Mouse (Mus musculus) MEL (cell line): ENCODE measurements around the gene Glb1l3. TPM values are rescaled to one million over a fixed set of nuclear protein-coding genes. Genes with fewer than 3 reads are reported as not detected.
"Not testable (repeated sequence)": the region's sequence is repeated elsewhere in the genome, so short reads cannot be mapped to it uniquely, and the experiment has no call there.

ENCODE experiments used
- DNase-seq: peaks from one replicate; pipeline ENCODE4 v3.0.0; 2011; ENCODE audit warnings: low read depth, low spot score
- H3K27ac ChIP-seq: 2 replicates; pipeline ENCODE4 v1.5.1; 2012; ENCODE audit warnings: low read depth, mild to moderate bottlenecking, control low read depth, low read length, moderate library complexity; ENCODE audit not compliant: control insufficient read depth
- H3K27me3 ChIP-seq, 2 experiments: fragments of 150-350 bp in 1 of 2; sonication (generic) in 1 of 2; 2 replicates each; pipeline ENCODE4 v1.6.1; 2012; ENCODE audit warnings: low read length in 2 of 2, mild to moderate bottlenecking in 2 of 2, improper control_type of control experiment in 1 of 2, moderate library complexity in 1 of 2; ENCODE audit not compliant: insufficient read depth in 2 of 2, control insufficient read depth in 1 of 2
- H3K36me3 ChIP-seq, 2 experiments: 2 replicates each; pipeline ENCODE4 v1.6.1; 2012 to 2014; ENCODE audit warnings: low read length in 2 of 2, improper control_type of control experiment in 1 of 2, inconsistent platforms in 1 of 2, mild to moderate bottlenecking in 1 of 2; ENCODE audit not compliant: insufficient read depth in 2 of 2, control insufficient read depth in 1 of 2
- H3K4me1 ChIP-seq, 2 experiments: fragments of 150-350 bp in 1 of 2; sonication (generic) in 1 of 2; 2 replicates each; pipeline ENCODE4 v1.6.1; 2012; ENCODE audit warnings: low read length in 2 of 2, improper control_type of control experiment in 1 of 2, mild to moderate bottlenecking in 1 of 2; ENCODE audit not compliant: insufficient read depth in 2 of 2, control insufficient read depth in 1 of 2
- H3K4me3 ChIP-seq, 2 experiments: fragments of 150-350 bp in 1 of 2; sonication (generic) in 1 of 2; 2 replicates each; pipeline ENCODE4 v1.5.1; 2012; ENCODE audit warnings: low read depth in 2 of 2, low read length in 2 of 2, mild to moderate bottlenecking in 2 of 2, moderate library complexity in 2 of 2, control low read depth in 1 of 2, improper control_type of control experiment in 1 of 2; ENCODE audit not compliant: control insufficient read depth in 1 of 2, insufficient read depth in 1 of 2
- H3K79me2 ChIP-seq: 2 replicates; pipeline ENCODE4 v1.6.1; 2012; ENCODE audit warnings: mild to moderate bottlenecking, low read length, moderate library complexity; ENCODE audit not compliant: control insufficient read depth, poor library complexity, insufficient read depth
- H3K9ac ChIP-seq: 2 replicates; pipeline ENCODE4 v1.6.1; 2012; ENCODE audit warnings: low read depth, mild to moderate bottlenecking, control low read depth, low read length, moderate library complexity; ENCODE audit not compliant: control insufficient read depth, poor library complexity, severe bottlenecking
- H3K9me3 ChIP-seq: fragments of 150-350 bp; sonication (generic); replicated peaks from 2 replicates; pipeline ENCODE4 v1.6.1; 2012; ENCODE audit warnings: mild to moderate bottlenecking, low read length, improper control_type of control experiment, moderate library complexity; ENCODE audit not compliant: insufficient read depth
- CHD1 ChIP-seq: IDR thresholded peaks from 2 replicates; pipeline ENCODE4 v1.6.1; 2012; ENCODE audit warnings: low read depth, mild to moderate bottlenecking, inconsistent platforms, low read length, improper control_type of control experiment
- CTCF ChIP-seq, 3 experiments: IDR thresholded peaks in 2 of 3; conservative IDR thresholded peaks in 1 of 3; 2 replicates each; pipeline ENCODE4 v1.5.1; 2011 to 2012; ENCODE audit warnings: low read length in 3 of 3, low read depth in 2 of 3, mild to moderate bottlenecking in 2 of 3, improper control_type of control experiment in 1 of 3, inconsistent platforms in 1 of 3, mixed read lengths in 1 of 3, moderate library complexity in 1 of 3; ENCODE audit not compliant: control insufficient read depth in 1 of 3, insufficient read depth in 1 of 3, poor library complexity in 1 of 3, severe bottlenecking in 1 of 3
- E2F4 ChIP-seq: IDR thresholded peaks from 2 replicates; pipeline ENCODE4 v1.6.1; 2011; ENCODE audit warnings: low read depth, low read length, improper control_type of control experiment, borderline replicate concordance
- HCFC1 ChIP-seq: IDR thresholded peaks from 2 replicates; pipeline ENCODE4 v1.6.1; 2012; ENCODE audit warnings: low read depth, mild to moderate bottlenecking, inconsistent platforms, low read length, improper control_type of control experiment, moderate library complexity
- KAT2A ChIP-seq: conservative IDR thresholded peaks from 2 replicates; pipeline ENCODE4 v1.6.1; 2012; ENCODE audit warnings: low read depth, low read length, improper control_type of control experiment, inconsistent platforms
- MAFK ChIP-seq: IDR thresholded peaks from 2 replicates; pipeline ENCODE4 v1.6.1; 2011; ENCODE audit warnings: low read depth, mild to moderate bottlenecking, low read length, improper control_type of control experiment, borderline replicate concordance
- MXI1 ChIP-seq: IDR thresholded peaks from 2 replicates; pipeline ENCODE4 v1.6.1; 2011; ENCODE audit warnings: mild to moderate bottlenecking, low read depth, low read length, improper control_type of control experiment
- MYC ChIP-seq: IDR thresholded peaks from 2 replicates; pipeline ENCODE4 v1.6.1; 2011; ENCODE audit warnings: low read depth, mild to moderate bottlenecking, low read length, improper control_type of control experiment, moderate library complexity
- NELFE ChIP-seq: IDR thresholded peaks from 2 replicates; pipeline ENCODE4 v1.6.1; 2011; ENCODE audit warnings: low read depth, low read length, improper control_type of control experiment
- NRF1 ChIP-seq: IDR thresholded peaks from 2 replicates; pipeline ENCODE4 v1.6.1; 2014; ENCODE audit warnings: low read depth, mild to moderate bottlenecking, inconsistent platforms, low read length, improper control_type of control experiment, moderate library complexity; ENCODE audit not compliant: poor library complexity, insufficient read depth, severe bottlenecking
- POLR2A ChIP-seq, 2 experiments: IDR thresholded peaks; 2 replicates each; pipeline ENCODE4 v1.6.1; 2011 to 2012; ENCODE audit warnings: low read length in 2 of 2, mild to moderate bottlenecking in 2 of 2, control low read depth in 1 of 2, improper control_type of control experiment in 1 of 2, low read depth in 1 of 2, moderate library complexity in 1 of 2; ENCODE audit not compliant: control insufficient read depth in 1 of 2, insufficient read depth in 1 of 2, poor library complexity in 1 of 2
- POLR2AphosphoS5 ChIP-seq: IDR thresholded peaks from 2 replicates; pipeline ENCODE4 v1.6.1; 2012; ENCODE audit warnings: low read depth, borderline replicate concordance, mild to moderate bottlenecking, inconsistent platforms, low read length, moderate library complexity, mixed read lengths
- RAD21 ChIP-seq: IDR thresholded peaks from 2 replicates; pipeline ENCODE4 v1.6.1; 2011; ENCODE audit warnings: mild to moderate bottlenecking, low read depth, low read length, improper control_type of control experiment
- SIN3A ChIP-seq: IDR thresholded peaks from 2 replicates; pipeline ENCODE4 v1.6.1; 2012; ENCODE audit warnings: low read length, improper control_type of control experiment, inconsistent platforms
- SMC3 ChIP-seq: IDR thresholded peaks from 2 replicates; pipeline ENCODE4 v1.6.1; 2011; ENCODE audit warnings: low read depth, low read length, improper control_type of control experiment
- UBTF ChIP-seq: IDR thresholded peaks from 2 replicates; pipeline ENCODE4 v1.6.1; 2012; ENCODE audit warnings: low read depth, mild to moderate bottlenecking, inconsistent platforms, low read length, improper control_type of control experiment, moderate library complexity, borderline replicate concordance; ENCODE audit not compliant: insufficient read depth
- USF1 ChIP-seq: IDR thresholded peaks from 2 replicates; pipeline ENCODE4 v1.6.1; 2014; ENCODE audit warnings: low read depth, mild to moderate bottlenecking, inconsistent platforms, low read length, improper control_type of control experiment, moderate library complexity
- USF2 ChIP-seq, 2 experiments: IDR thresholded peaks; 2 replicates each; pipeline ENCODE4 v1.6.1; 2011 to 2012; ENCODE audit warnings: improper control_type of control experiment in 2 of 2, low read length in 2 of 2, borderline replicate concordance in 1 of 2, inconsistent platforms in 1 of 2, low read depth in 1 of 2, mild to moderate bottlenecking in 1 of 2; ENCODE audit not compliant: insufficient read depth in 1 of 2
- ZKSCAN1 ChIP-seq: IDR thresholded peaks from 2 replicates; pipeline ENCODE4 v1.6.1; 2012; ENCODE audit warnings: low read depth, mild to moderate bottlenecking, inconsistent platforms, low read length, improper control_type of control experiment, moderate library complexity
- ZMIZ1 ChIP-seq: IDR thresholded peaks from 2 replicates; pipeline ENCODE4 v1.6.1; 2012; ENCODE audit warnings: low read depth, mild to moderate bottlenecking, inconsistent platforms, low read length, improper control_type of control experiment, moderate library complexity
- polyA plus RNA-seq, 2 experiments: library from polyadenylated mRNA; stranded (reverse) in 1 of 2; unstranded in 1 of 2; fragments of >175 nt in 1 of 2; fragments of >200 nt in 1 of 2; gene quantifications; 2 replicates each; pipeline versions ENCODE4 v1.2.1 to v1.2.4; 2012; ENCODE audit warnings: low replicate concordance in 2 of 2, low read depth in 1 of 2; ENCODE audit not compliant: insufficient read length in 2 of 2, insufficient read depth in 1 of 2, missing spikeins in 1 of 2
- total RNA-seq: library from RNA; depleted of rRNA; stranded (reverse); fragments of 300-350 nt; gene quantifications from 2 replicates; pipeline ENCODE4 v1.2.3, GENCODE M21; 2012; rRNA removed

The Glb1l3 gene
- total RNA-seq (not detected in 2 replicates), polyA plus RNA-seq (not detected)

- Histone ChIP-seq H3K9me3 (no peaks in the 10 kb centered on the region), H3K4me3 (no peak within 1 kb of the TSS), H3K27me3 (no peaks in the 10 kb centered on the region)
- DNase-seq: no peak
- no peak for TF ChIP-seq CTCF (IDR thresholded peaks at IDR 0.05 in 2 of 3, conservative IDR thresholded peaks at IDR 0.05 in 1 of 3; ENCODE audit: control insufficient read depth in 1 of 3, insufficient read depth in 1 of 3, low read depth in 2 of 3, low read length in 3 of 3, poor library complexity in 1 of 3, severe bottlenecking in 1 of 3)
- TF ChIP-seq KAT2A: no peak
- no peak for TF ChIP-seq ZMIZ1
- no peak for TF ChIP-seq RAD21
- TF ChIP-seq NRF1: no peak
- no peak for TF ChIP-seq SIN3A
- no peak for TF ChIP-seq USF2 (IDR thresholded peaks at IDR 0.05; ENCODE audit: borderline replicate concordance in 1 of 2, insufficient read depth in 1 of 2, low read depth in 1 of 2, low read length in 2 of 2)
- no peak for TF ChIP-seq MAFK
- TF ChIP-seq MXI1: no peak
- no peak for TF ChIP-seq HCFC1
- TF ChIP-seq CHD1: no peak
- no peak for TF ChIP-seq USF1
- no peak for TF ChIP-seq E2F4
- no peak for TF ChIP-seq MYC
- TF ChIP-seq POLR2A (IDR thresholded peaks at IDR 0.05; ENCODE audit: control insufficient read depth in 1 of 2, insufficient read depth in 1 of 2, low read depth in 1 of 2, low read length in 2 of 2, poor library complexity in 1 of 2): no peak
- no peak for TF ChIP-seq POLR2AphosphoS5
- TF ChIP-seq NELFE: no peak
- no peak for TF ChIP-seq UBTF
- no peak for TF ChIP-seq ZKSCAN1
- TF ChIP-seq SMC3: no peak
- TF ChIP-seq, all 39 proteins: peak for 0
- Histone ChIP-seq H3K36me3 (no peaks in the 10 kb centered on the region), H3K9ac (no peak within 1 kb of the TSS), H3K79me2 (no peaks in the 10 kb centered on the region), H3K4me1 (no peaks in the 10 kb centered on the region), H3K27ac (no peak within 1 kb of the TSS)
Observed at GRCm38 (mm10) chr9:26860751-26861150, at the start of gene Glb1l3. Gene Glb1l3 (minus strand): TSS chr9:26860890.

- H3K4me1 ChIP-seq, H3K27ac ChIP-seq, H3K79me2 ChIP-seq, H3K9me3 ChIP-seq, H3K27me3 ChIP-seq, H3K4me3 ChIP-seq, H3K36me3 ChIP-seq, DNase-seq, H3K9ac ChIP-seq: not testable (repeated sequence)
Observed at GRCm38 (mm10) chr9:26869856-26870255, 9.2 kb upstream of the Glb1l3 start.
